Mouse (Mus musculus): ENCODE results near the gene Efnb3. TPM values are rescaled to one million over a fixed set of nuclear protein-coding genes. Genes with fewer than 3 reads are reported as not detected.

Efnb3 gene
- polyA plus RNA-seq (2017; shearing (Covaris generic)): 0.50 TPM

DNA sequence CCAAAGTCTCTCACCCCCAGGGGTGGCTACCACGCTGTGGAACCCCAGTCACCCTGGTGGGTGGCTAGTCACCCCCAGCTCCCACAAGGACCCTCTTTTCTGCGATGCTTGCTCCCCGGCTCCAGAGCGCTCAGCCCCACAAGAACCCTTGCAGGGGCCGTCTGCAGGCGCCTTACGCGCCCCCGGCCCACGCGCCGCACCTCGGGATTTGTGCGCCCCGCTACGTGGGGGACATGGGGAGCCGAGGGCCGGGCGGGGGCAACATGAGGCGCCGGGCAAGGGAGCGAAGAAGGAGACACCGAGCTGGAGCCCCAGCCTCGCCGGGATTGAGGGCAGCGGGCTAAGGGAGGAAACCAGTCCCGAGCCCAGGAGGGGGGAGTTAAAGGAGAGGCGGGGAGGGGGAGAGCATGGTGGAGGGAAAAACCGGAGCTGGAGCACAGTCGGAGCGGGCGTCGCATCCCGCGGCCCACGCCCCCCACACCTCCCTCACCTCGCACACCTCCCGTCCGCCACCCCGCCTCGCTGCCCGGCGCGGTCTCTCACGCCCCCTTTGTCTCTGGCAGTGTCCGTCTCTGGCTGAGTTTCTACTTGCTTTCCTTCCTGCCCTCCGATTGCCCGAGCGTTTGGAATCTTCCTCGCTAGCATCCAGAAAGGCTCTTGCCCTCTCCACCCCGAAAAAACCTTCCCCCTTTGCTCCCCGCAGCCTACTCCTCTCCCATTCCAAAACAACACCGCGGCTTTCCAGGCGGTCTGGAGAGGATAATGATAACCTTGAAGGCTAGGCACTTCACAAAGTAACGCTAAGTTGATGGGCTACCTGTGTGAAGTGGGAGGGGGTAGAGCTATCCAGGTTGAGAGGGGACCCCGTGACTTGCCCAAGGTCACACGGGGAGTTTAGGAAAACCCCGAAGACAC lies at the start of gene Efnb3:
Efnb3 (minus strand) TSS at position 355 of the 915 bp plus-strand sequence.

GRCm38 (mm10) chr11:69605726-69606490 lies 45.9 kb upstream of the Efnb3 start, which contains the start of gene Atp1b2:
Gene Atp1b2, minus strand, starts transcription at chr11:69605942.

GRCm38 (mm10) chr11:69580091-69580514 lies 20.1 kb upstream of the Efnb3 start, which contains the start of the genes Wrap53 and Trp53:
Gene Wrap53, minus strand, starts transcription at chr11:69580255.
Gene Trp53, plus strand, starts transcription at chr11:69580359.

GRCm38 (mm10) chr11:69549060-69549656 lies 10.8 kb downstream of the Efnb3 start, which contains the start of gene Dnah2:
Gene Dnah2, minus strand, starts transcription at chr11:69549110.

Other genes with a start within 250 kb of the Efnb3 start
- 14.7 TPM for gene Cntrob, start 236.4 kb downstream of the Efnb3 start, polyA plus RNA-seq (2017; shearing (Covaris generic))
- 100 TPM for gene Trappc1, start 236.2 kb downstream of the Efnb3 start, polyA plus RNA-seq (2017; shearing (Covaris generic))
- gene Kcnab3, start 233.9 kb downstream of the Efnb3 start, polyA plus RNA-seq (2017; shearing (Covaris generic)): 1.7 TPM
- gene Rnf227, start 219.7 kb downstream of the Efnb3 start, polyA plus RNA-seq (2017; shearing (Covaris generic)): 3.5 TPM
- 100 TPM for gene Chd3, start 190.8 kb downstream of the Efnb3 start, polyA plus RNA-seq (2017; shearing (Covaris generic))
- gene Naa38, start 164.7 kb downstream of the Efnb3 start, polyA plus RNA-seq (2017; shearing (Covaris generic)): 130 TPM
- 35.8 TPM for gene Cyb5d1, start 164.6 kb downstream of the Efnb3 start, polyA plus RNA-seq (2017; shearing (Covaris generic))
- 0.42 TPM for gene Tmem88, start 162.0 kb downstream of the Efnb3 start, polyA plus RNA-seq (2017; shearing (Covaris generic))
- gene Kdm6b, start 146.5 kb downstream of the Efnb3 start, polyA plus RNA-seq (2017; shearing (Covaris generic)): 3.9 TPM
- not detected for gene Dnah2, start 11.1 kb downstream of the Efnb3 start, polyA plus RNA-seq (2017; shearing (Covaris generic))
- gene Wrap53, start 20.1 kb upstream of the Efnb3 start, polyA plus RNA-seq (2017; shearing (Covaris generic)): 34.5 TPM
- 251 TPM for gene Trp53, start 20.2 kb upstream of the Efnb3 start, polyA plus RNA-seq (2017; shearing (Covaris generic))
- gene Atp1b2, start 45.7 kb upstream of the Efnb3 start, polyA plus RNA-seq (2017; shearing (Covaris generic)): not detected
- not detected for gene Shbg, start 57.7 kb upstream of the Efnb3 start, polyA plus RNA-seq (2017; shearing (Covaris generic))
- gene Sat2, start 61.8 kb upstream of the Efnb3 start, polyA plus RNA-seq (2017; shearing (Covaris generic)): not detected
- gene Fxr2, start 72.8 kb upstream of the Efnb3 start, polyA plus RNA-seq (2017; shearing (Covaris generic)): 8.7 TPM
- not detected for gene Sox15, start 95.1 kb upstream of the Efnb3 start, polyA plus RNA-seq (2017; shearing (Covaris generic))
- 54.7 TPM for gene Mpdu1, start 102.4 kb upstream of the Efnb3 start, polyA plus RNA-seq (2017; shearing (Covaris generic))
- gene Cd68, start 105.9 kb upstream of the Efnb3 start, polyA plus RNA-seq (2017; shearing (Covaris generic)): 10.0 TPM
- gene Eif4a1, start 112.2 kb upstream of the Efnb3 start, polyA plus RNA-seq (2017; shearing (Covaris generic)): 587 TPM
- 41.0 TPM for gene Senp3, start 121.9 kb upstream of the Efnb3 start, polyA plus RNA-seq (2017; shearing (Covaris generic))
- not detected for gene Tnfsf13, start 125.6 kb upstream of the Efnb3 start, polyA plus RNA-seq (2017; shearing (Covaris generic))
- not detected for gene Tnfsf12, start 135.6 kb upstream of the Efnb3 start, polyA plus RNA-seq (2017; shearing (Covaris generic))
- not detected for gene Tnfsfm13, start 135.9 kb upstream of the Efnb3 start, polyA plus RNA-seq (2017; shearing (Covaris generic))
- gene Polr2a, start 198.4 kb upstream of the Efnb3 start, polyA plus RNA-seq (2017; shearing (Covaris generic)): 59.9 TPM
- gene Slc35g3, start 201.8 kb upstream of the Efnb3 start, polyA plus RNA-seq (2017; shearing (Covaris generic)): not detected
- 4.5 TPM for gene Zbtb4, start 205.7 kb upstream of the Efnb3 start, polyA plus RNA-seq (2017; shearing (Covaris generic))
- gene Chrnb1, start 235.7 kb upstream of the Efnb3 start, polyA plus RNA-seq (2017; shearing (Covaris generic)): 4.8 TPM
- gene Fgf11, start 241.7 kb upstream of the Efnb3 start, polyA plus RNA-seq (2017; shearing (Covaris generic)): not detected
- not detected for gene Tmem102, start 245.4 kb upstream of the Efnb3 start, polyA plus RNA-seq (2017; shearing (Covaris generic))